Mouse (Mus musculus) heart, embryonic 16.5 days (tissue): ENCODE data around the gene Sap30l. TPM values are rescaled to one million over a fixed set of nuclear protein-coding genes. Genes with fewer than 3 reads are reported as not detected.

Experiments
- polyA plus RNA-seq: library from polyadenylated mRNA; unstranded; fragments of >200 nt; fragmentation: Nextera tagmentation; extraction: Ambion mirVana; gene quantifications from 2 replicates; pipeline ENCODE4 v1.2.1, GENCODE M21; 2015

The Sap30l gene
- polyA plus RNA-seq, 1 experiment from 2014 or later = 5.7 TPM

Other genes starting within 250 kb of the Sap30l start
- 9.3 and 9.7 TPM in 2 replicates for gene Galnt10, start 156.2 kb upstream of the Sap30l start, polyA plus RNA-seq
- gene Hand1, start 31.2 kb downstream of the Sap30l start, polyA plus RNA-seq = 7.9 and 9.7 TPM in 2 replicates
- 12.1 and 12.9 TPM in 2 replicates for gene Larp1, start 207.4 kb downstream of the Sap30l start, polyA plus RNA-seq